Mouse (Mus musculus): ENCODE results near the gene Tbxa2r. TPM values are rescaled to one million over a fixed set of nuclear protein-coding genes. Genes with fewer than 3 reads are reported as not detected.

Gene Tbxa2r
- total and polyA plus RNA-seq, 3 experiments, result 0.12 to 0.30 (median 0.13) TPM

DNA sequence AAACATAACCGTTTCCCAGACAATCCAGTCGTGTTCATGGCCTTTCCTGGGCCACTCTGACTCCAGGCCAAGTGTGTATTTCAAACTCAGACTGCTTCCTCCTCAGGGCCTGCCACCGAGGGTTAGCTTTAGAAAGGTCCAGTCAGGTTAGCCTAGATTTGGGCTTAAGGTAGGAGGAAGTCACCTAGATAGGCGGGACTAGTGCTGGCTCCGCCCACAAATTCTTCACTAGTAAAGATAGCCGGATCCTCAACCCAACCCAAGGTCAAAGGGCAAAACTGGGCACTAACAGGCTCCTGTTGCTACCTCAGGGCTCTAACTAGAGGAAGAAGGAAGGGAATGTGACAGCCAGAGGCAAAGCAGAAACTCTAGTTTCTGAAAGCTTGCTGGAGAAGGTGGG lies 41.9 kb upstream of the Tbxa2r start:
- Histone ChIP-seq H3K9ac (ENCODE audit: insufficient read depth, low read depth) (no peak overlapping the region), H3K27ac (ENCODE audit: insufficient read depth, low read depth) (no peak overlapping the region), H3K4me2 (ENCODE audit: insufficient read depth, low read depth, poor library complexity, severe bottlenecking) (0 out of 2 replicates have a peak overlapping the region, but pooled peaks have one; percentile 76), H3K4me3 (replicated peaks in 1 of 3; ENCODE audit: low read depth in 2 of 3, low read length in 2 of 3, poor library complexity in 1 of 3) (no peak overlapping the region), H3K27me3 (replicated peaks) (peaks cover 32% of the 10 kb centered on the region), H3K36me3 (replicated peaks in 1 of 2; ENCODE audit: control insufficient read depth in 1 of 2, insufficient read depth in 1 of 2, low read length in 1 of 2) (no peaks in the 10 kb centered on the region), H3K4me1 (ENCODE audit: control insufficient read depth in 1 of 2, insufficient read depth in 2 of 2) (peaks cover 9 to 46% of the 10 kb centered on the region in 2 experiments; a peak in 3 of 4 replicates), H3K79me2 (replicated peaks; ENCODE audit: control insufficient read depth, extremely low read depth, insufficient read depth, poor library complexity, severe bottlenecking) (no peaks in the 10 kb centered on the region), H3K9me3 (replicated peaks; ENCODE audit: low read length) (peaks cover under 1% of the 10 kb centered on the region)
- TF ChIP-seq NRF1 (IDR thresholded peaks at IDR 0.05; ENCODE audit: low read depth, low read length) (no peak), PAX5 (IDR thresholded peaks at IDR 0.05; ENCODE audit: low read length) (no peak), IRF4 (IDR thresholded peaks at IDR 0.05; ENCODE audit: low read depth, low read length) (no peak), ZC3H11A (IDR thresholded peaks at IDR 0.05; ENCODE audit: low read depth, low read length) (no peak), ZNF384 (IDR thresholded peaks at IDR 0.05; ENCODE audit: low read depth, low read length) (no peak), MYC (IDR thresholded peaks at IDR 0.05; ENCODE audit: low read depth, low read length) (no peak), SIN3A (IDR thresholded peaks at IDR 0.05; ENCODE audit: low read length) (no peak), HCFC1 (IDR thresholded peaks at IDR 0.05; ENCODE audit: low read depth, low read length) (no peak), RAD21 (IDR thresholded peaks at IDR 0.05; ENCODE audit: low read depth, low read length) (no peak), USF1 (IDR thresholded peaks at IDR 0.05; ENCODE audit: low read depth, low read length) (no peak), CTCF (conservative IDR thresholded peaks at IDR 0.05 in 1 of 2, IDR thresholded peaks at IDR 0.05 in 1 of 2; ENCODE audit: low read depth in 2 of 2, low read length in 2 of 2) (no peak), GABPA (IDR thresholded peaks at IDR 0.05; ENCODE audit: insufficient replicate concordance, low read depth, low read length) (no peak), ZKSCAN1 (IDR thresholded peaks at IDR 0.05; ENCODE audit: borderline replicate concordance, low read depth, low read length) (no peak)
- in situ Hi-C loops (cut with MboI; ENCODE audit: low pct_ligation_motif_present, low pct_unique_long_range_greater_than_20kb, low sequenced_read_pairs) (loop anchor here (5.0 kb wide), 1 partner anchor 89 kb away; no protein-coding TSS in a partner anchor), dilution Hi-C loops (cut with MboI; ENCODE audit: extremely low pct_ligation_motif_present, extremely low pct_unique_long_range_greater_than_20kb, low sequenced_read_pairs) (no loop called here)
- DNase-seq (ENCODE audit: extremely low read depth), result no peak

- Histone ChIP-seq H3K9ac (ENCODE audit: insufficient read depth, low read depth) (no peak overlapping the region), H3K4me1 (ENCODE audit: control insufficient read depth in 1 of 2, insufficient read depth in 2 of 2) (peaks cover 9 to 55% of the 10 kb centered on the region in 2 experiments; a peak in 3 of 4 replicates), H3K27ac (ENCODE audit: insufficient read depth, low read depth) (no peak overlapping the region), H3K36me3 (replicated peaks in 1 of 2; ENCODE audit: control insufficient read depth in 1 of 2, insufficient read depth in 1 of 2, low read length in 1 of 2) (no peaks in the 10 kb centered on the region), H3K9me3 (replicated peaks; ENCODE audit: low read length) (no peaks in the 10 kb centered on the region), H3K27me3 (replicated peaks) (peaks cover 28% of the 10 kb centered on the region), H3K4me3 (replicated peaks in 1 of 3; ENCODE audit: low read depth in 2 of 3, low read length in 2 of 3, poor library complexity in 1 of 3) (no peak overlapping the region), H3K4me2 (ENCODE audit: insufficient read depth, low read depth, poor library complexity, severe bottlenecking) (no peak overlapping the region), H3K79me2 (replicated peaks; ENCODE audit: control insufficient read depth, extremely low read depth, insufficient read depth, poor library complexity, severe bottlenecking) (no peaks in the 10 kb centered on the region)
- TF ChIP-seq SMC3 (IDR thresholded peaks at IDR 0.05; ENCODE audit: low read depth, low read length) (peak; percentile 75), CTCF (conservative IDR thresholded peaks at IDR 0.05 in 1 of 2, IDR thresholded peaks at IDR 0.05 in 1 of 2; ENCODE audit: low read depth in 2 of 2, low read length in 2 of 2) (peak; percentile 85 to 100), RAD21 (IDR thresholded peaks at IDR 0.05; ENCODE audit: low read depth, low read length) (peak; percentile 66), HCFC1 (IDR thresholded peaks at IDR 0.05; ENCODE audit: low read depth, low read length) (no peak), MAX (IDR thresholded peaks at IDR 0.05; ENCODE audit: low read length) (no peak), POLR2A (IDR thresholded peaks at IDR 0.05; ENCODE audit: low read depth, low read length) (no peak), SIN3A (IDR thresholded peaks at IDR 0.05; ENCODE audit: low read length) (no peak)
- DNase-seq (ENCODE audit: extremely low read depth), result peak; percentile 74
- in situ Hi-C loops (cut with MboI; ENCODE audit: low pct_ligation_motif_present, low pct_unique_long_range_greater_than_20kb, low sequenced_read_pairs), result loop anchor here (5.0 kb wide), 1 partner anchor 90 kb away; no protein-coding TSS in a partner anchor
- dilution Hi-C loops (cut with MboI; ENCODE audit: extremely low pct_ligation_motif_present, extremely low pct_unique_long_range_greater_than_20kb, low sequenced_read_pairs), result no loop called here
Observed at GRCm38 (mm10) chr10:81287513-81288157, 40.9 kb upstream of the Tbxa2r start.
